Mouse (Mus musculus) frontal cortex, postnatal 25 days (tissue): Measurements from ENCODE around the gene Pgrmc1.
"Not testable (repeated sequence)": the region's sequence is repeated elsewhere in the genome, so short reads cannot be mapped to it uniquely, and the experiment has no call there.

Experiments used
- DNase-seq, 2 experiments: peaks; one replicate each; pipeline ENCODE4 v3.0.0; 2022; ENCODE audit warnings: low spot score in 2 of 2

The Pgrmc1 gene

GRCm38 (mm10) chrX:36597707-36598389 lies at the start of gene Pgrmc1:
Gene Pgrmc1, plus strand, starts transcription at chrX:36598206.
- peak; percentile 54 to 60 for DNase-seq

GRCm38 (mm10) chrX:36548798-36549197 lies 49.2 kb upstream of the Pgrmc1 start:
- no peak for DNase-seq

- DNase-seq: no peak
Measured at GRCm38 (mm10) chrX:36550906-36551305, 47.1 kb upstream of the Pgrmc1 start.

GRCm38 (mm10) chrX:36551351-36551750 lies 46.7 kb upstream of the Pgrmc1 start:
- DNase-seq: no peak

- peak in 1 of 2 experiments; percentile 13 for DNase-seq
Measured at GRCm38 (mm10) chrX:36552055-36552587, 45.9 kb upstream of the Pgrmc1 start.

GRCm38 (mm10) chrX:36552715-36553114 lies 45.3 kb upstream of the Pgrmc1 start:
- no peak for DNase-seq

GRCm38 (mm10) chrX:36555196-36555595 lies 42.8 kb upstream of the Pgrmc1 start:
- DNase-seq: not testable (repeated sequence)

GRCm38 (mm10) chrX:36560170-36560569 lies 37.8 kb upstream of the Pgrmc1 start:
- no peak for DNase-seq

GRCm38 (mm10) chrX:36561650-36562049 lies 36.4 kb upstream of the Pgrmc1 start:
- DNase-seq: peak; percentile 60 to 69

GRCm38 (mm10) chrX:36562079-36562478 lies 35.9 kb upstream of the Pgrmc1 start:
- DNase-seq: no peak

- no peak for DNase-seq
Measured at GRCm38 (mm10) chrX:36586629-36587303, 11.2 kb upstream of the Pgrmc1 start.

- DNase-seq: no peak
Measured at GRCm38 (mm10) chrX:36587304-36588209, 10.4 kb upstream of the Pgrmc1 start.

- no peak for DNase-seq
Measured at GRCm38 (mm10) chrX:36590266-36590665, 7.7 kb upstream of the Pgrmc1 start.

GRCm38 (mm10) chrX:36591120-36591519 lies 6.9 kb upstream of the Pgrmc1 start:
- DNase-seq: no peak

GRCm38 (mm10) chrX:36591539-36591938 lies 6.5 kb upstream of the Pgrmc1 start:
- no peak for DNase-seq

GRCm38 (mm10) chrX:36595247-36595646 lies 2.8 kb upstream of the Pgrmc1 start:
- DNase-seq: no peak

GRCm38 (mm10) chrX:36596483-36597120 lies 1.4 kb upstream of the Pgrmc1 start:
- DNase-seq: not testable (repeated sequence)

- DNase-seq: no peak
Measured at GRCm38 (mm10) chrX:36598390-36598810, 394 bp downstream of the Pgrmc1 start.

GRCm38 (mm10) chrX:36598861-36599344 lies 897 bp downstream of the Pgrmc1 start:
- peak in 1 of 2 experiments; percentile 6 for DNase-seq

GRCm38 (mm10) chrX:36599656-36600055 lies 1.6 kb downstream of the Pgrmc1 start:
- DNase-seq: no peak

GRCm38 (mm10) chrX:36600066-36600465 lies 2.1 kb downstream of the Pgrmc1 start:
- no peak for DNase-seq
